Mouse (Mus musculus): ENCODE results near the gene A930017K11Rik.

A930017K11Rik gene

DNA sequence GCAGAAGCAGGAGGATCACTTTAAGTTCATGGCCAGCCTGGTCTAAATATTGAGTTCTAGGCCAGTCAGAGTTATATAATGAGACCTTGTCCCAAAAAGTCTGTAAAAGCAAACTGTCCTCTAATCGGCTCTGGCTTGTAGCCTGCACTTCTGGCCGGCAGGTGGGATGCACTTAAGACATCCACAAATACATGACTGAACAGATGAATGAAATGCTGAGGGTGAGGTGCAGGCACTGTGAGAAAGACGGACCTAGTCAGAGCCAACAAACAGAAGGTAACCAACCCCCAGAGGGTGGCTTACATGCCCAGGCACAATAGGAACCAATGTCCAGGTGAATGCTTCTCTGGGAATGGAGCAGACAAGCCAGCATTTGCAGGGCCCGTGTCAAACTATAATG, 38.1 kb downstream of the A930017K11Rik start:
- H3K9me3 ChIP-seq (ENCODE audit: low read length): no peaks in the 10 kb centered on the region
- peaks cover 57% of the 10 kb centered on the region for H3K4me1 ChIP-seq (replicated peaks; ENCODE audit: low read depth, low read length)
- peaks cover 56% of the 10 kb centered on the region for H3K36me3 ChIP-seq (ENCODE audit: insufficient read depth, low read length)
- no peak overlapping the region for H3K4me3 ChIP-seq (replicated peaks; ENCODE audit: low read length)
- no peaks in the 10 kb centered on the region for H3K27me3 ChIP-seq (ENCODE audit: insufficient read depth, low read length)
- no peak for TF ChIP-seq POU5F1 (IDR thresholded peaks at IDR 0.05; ENCODE audit: borderline replicate concordance, low read length)

DNA sequence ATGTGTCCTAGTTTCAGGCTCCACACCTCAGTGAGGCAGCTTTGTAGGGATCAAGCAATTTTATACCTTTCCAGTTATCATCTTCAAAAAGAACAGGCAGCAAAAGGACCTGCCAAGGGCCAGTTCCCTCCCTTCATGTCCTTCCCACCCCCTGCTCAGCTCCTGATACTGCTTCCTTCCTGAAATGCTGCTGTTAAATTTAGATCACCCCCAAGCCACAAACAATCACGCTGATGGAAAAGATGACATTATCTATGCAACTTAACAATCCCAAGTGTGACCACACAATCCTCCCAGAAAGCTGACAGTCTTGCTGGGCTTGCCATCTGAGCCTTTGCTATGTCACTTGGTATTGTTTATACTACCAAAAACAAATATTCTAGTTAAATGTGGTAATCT, 38.5 kb downstream of the A930017K11Rik start:
- no peak overlapping the region for H3K4me3 ChIP-seq (replicated peaks; ENCODE audit: low read length)
- TF ChIP-seq POU5F1 (IDR thresholded peaks at IDR 0.05; ENCODE audit: borderline replicate concordance, low read length): no peak
- TF ChIP-seq NANOG (IDR thresholded peaks at IDR 0.05; ENCODE audit: borderline replicate concordance, low read length): no peak
- TF ChIP-seq CTCF (conservative IDR thresholded peaks at IDR 0.05; ENCODE audit: low read length): no peak
- peaks cover 57% of the 10 kb centered on the region for H3K4me1 ChIP-seq (replicated peaks; ENCODE audit: low read depth, low read length)
- H3K9me3 ChIP-seq (ENCODE audit: low read length): no peaks in the 10 kb centered on the region
- peaks cover 56% of the 10 kb centered on the region for H3K36me3 ChIP-seq (ENCODE audit: insufficient read depth, low read length)
- no peaks in the 10 kb centered on the region for H3K27me3 ChIP-seq (ENCODE audit: insufficient read depth, low read length)

DNA sequence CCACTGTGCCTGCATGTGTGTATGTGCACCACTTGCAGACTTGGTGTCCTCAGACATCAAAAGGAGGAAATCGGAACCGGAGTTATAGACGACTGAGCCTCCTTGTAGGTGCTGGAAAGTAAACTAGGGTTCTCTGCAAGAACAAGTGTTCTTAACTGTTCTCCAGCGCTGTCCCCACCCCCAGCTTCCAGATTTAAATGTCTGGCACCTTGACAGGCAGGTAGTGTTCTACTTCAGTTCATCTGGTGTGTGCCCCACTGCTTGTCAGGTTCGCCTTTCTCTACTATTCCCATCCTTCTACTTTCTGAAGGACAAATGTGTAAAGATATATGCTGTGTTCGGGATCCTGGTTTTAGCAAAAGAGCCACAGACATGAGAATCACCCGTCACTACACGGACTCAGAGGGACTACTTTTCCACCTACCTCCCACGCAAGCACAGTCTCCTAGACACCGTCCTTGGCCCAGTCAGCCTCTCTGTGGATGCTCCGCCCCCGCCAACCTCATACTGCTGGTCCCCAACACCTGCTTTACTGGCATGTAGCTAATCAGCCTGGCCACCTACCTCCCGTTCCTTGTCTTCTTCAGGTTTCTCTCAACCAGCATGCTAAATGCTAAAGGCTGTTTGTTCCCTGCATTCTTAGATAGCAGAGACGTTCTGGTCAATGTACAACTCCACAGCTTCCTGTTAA, 39.0 kb downstream of the A930017K11Rik start:
- no peak for TF ChIP-seq NANOG (IDR thresholded peaks at IDR 0.05; ENCODE audit: borderline replicate concordance, low read length)
- TF ChIP-seq CTCF (conservative IDR thresholded peaks at IDR 0.05; ENCODE audit: low read length): no peak
- no peak for TF ChIP-seq POU5F1 (IDR thresholded peaks at IDR 0.05; ENCODE audit: borderline replicate concordance, low read length)
- H3K4me1 ChIP-seq (replicated peaks; ENCODE audit: low read depth, low read length): peaks cover 51% of the 10 kb centered on the region
- H3K27me3 ChIP-seq (ENCODE audit: insufficient read depth, low read length): no peaks in the 10 kb centered on the region

DNA sequence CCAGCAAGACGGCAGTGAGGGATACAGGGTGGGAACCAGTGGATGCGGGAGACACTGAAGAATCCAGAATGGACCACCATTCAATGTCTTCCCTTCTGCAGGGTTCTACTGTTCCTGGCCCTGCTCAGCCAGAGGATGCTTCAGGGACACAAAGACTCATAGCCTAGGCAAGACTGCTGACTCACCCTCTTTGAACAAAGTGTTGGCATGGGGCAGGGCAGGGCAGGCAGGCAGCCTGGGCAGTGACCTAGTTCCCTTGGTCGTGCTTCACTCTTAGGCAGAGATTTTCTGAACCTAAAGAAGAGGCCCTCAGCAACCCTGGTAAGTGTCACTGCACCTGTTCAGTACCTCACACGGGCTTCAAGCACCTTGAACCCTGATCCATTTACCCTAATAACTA, 40.5 kb downstream of the A930017K11Rik start:
- no peak overlapping the region for H3K4me3 ChIP-seq (replicated peaks; ENCODE audit: low read length)

More for the DNA sequence above, 39.0 kb downstream of the A930017K11Rik start:
- Histone ChIP-seq H3K4me3 (replicated peaks; ENCODE audit: low read length) (no peak overlapping the region), H3K36me3 (ENCODE audit: insufficient read depth, low read length) (peaks cover 56% of the 10 kb centered on the region), H3K9me3 (ENCODE audit: low read length) (no peaks in the 10 kb centered on the region)

DNA sequence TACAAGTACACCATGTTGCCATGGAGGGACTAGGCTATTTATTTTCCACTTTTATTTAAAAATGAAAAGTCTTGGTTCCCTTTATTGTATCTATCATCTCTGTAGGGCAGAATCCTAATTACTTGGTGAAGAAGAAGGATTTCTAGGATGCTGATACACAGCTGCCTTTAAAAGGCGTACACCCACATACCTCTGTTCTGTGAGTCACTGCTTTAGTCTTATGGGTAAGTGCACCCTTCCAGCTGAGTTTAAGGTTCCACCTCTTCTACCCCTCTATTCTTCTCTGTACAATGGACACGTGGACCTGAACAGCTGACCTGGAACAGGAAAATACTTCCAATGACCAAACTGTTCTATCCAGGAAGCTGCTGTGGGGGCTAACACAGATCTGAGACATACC, 44.7 kb downstream of the A930017K11Rik start:
- no peaks in the 10 kb centered on the region for H3K9me3 ChIP-seq (ENCODE audit: low read length)
- H3K36me3 ChIP-seq (ENCODE audit: insufficient read depth, low read length): peaks cover 36% of the 10 kb centered on the region
- no peak overlapping the region for H3K4me3 ChIP-seq (replicated peaks; ENCODE audit: low read length)
- TF ChIP-seq POU5F1 (IDR thresholded peaks at IDR 0.05; ENCODE audit: borderline replicate concordance, low read length): no peak
- TF ChIP-seq NANOG (IDR thresholded peaks at IDR 0.05; ENCODE audit: borderline replicate concordance, low read length): no peak
- TF ChIP-seq CTCF (conservative IDR thresholded peaks at IDR 0.05; ENCODE audit: low read length): no peak
- no peaks in the 10 kb centered on the region for H3K27me3 ChIP-seq (ENCODE audit: insufficient read depth, low read length)
- H3K4me1 ChIP-seq (replicated peaks; ENCODE audit: low read depth, low read length): peaks cover 29% of the 10 kb centered on the region

More for the DNA sequence above, 40.5 kb downstream of the A930017K11Rik start:
- H3K9me3 ChIP-seq (ENCODE audit: low read length): no peaks in the 10 kb centered on the region
- H3K27me3 ChIP-seq (ENCODE audit: insufficient read depth, low read length): no peaks in the 10 kb centered on the region
- TF ChIP-seq NANOG (IDR thresholded peaks at IDR 0.05; ENCODE audit: borderline replicate concordance, low read length): no peak
- no peak for TF ChIP-seq POU5F1 (IDR thresholded peaks at IDR 0.05; ENCODE audit: borderline replicate concordance, low read length)
- TF ChIP-seq CTCF (conservative IDR thresholded peaks at IDR 0.05; ENCODE audit: low read length): no peak
- H3K4me1 ChIP-seq (replicated peaks; ENCODE audit: low read depth, low read length): peaks cover 38% of the 10 kb centered on the region
- peaks cover 56% of the 10 kb centered on the region for H3K36me3 ChIP-seq (ENCODE audit: insufficient read depth, low read length)

DNA sequence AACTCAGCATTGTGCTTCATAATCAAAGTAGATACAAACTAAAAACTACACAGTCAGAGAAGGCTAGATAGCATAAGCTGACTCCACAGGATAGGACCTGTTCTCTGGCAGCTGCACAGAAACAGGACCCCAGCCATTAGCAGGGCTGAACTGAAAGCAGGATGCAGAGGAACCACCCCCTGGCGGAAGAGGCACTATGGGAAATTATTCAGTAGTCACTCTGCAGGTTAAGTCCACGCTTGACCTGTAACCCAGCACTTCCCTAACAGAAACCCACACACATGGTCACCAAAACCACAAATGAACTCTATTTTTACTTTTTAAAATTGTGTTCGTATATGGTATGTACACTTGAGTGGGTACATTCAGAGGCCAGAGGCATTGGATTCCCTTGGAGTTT, 49.3 kb downstream of the A930017K11Rik start:
- H3K27me3 ChIP-seq (ENCODE audit: insufficient read depth, low read length): no peaks in the 10 kb centered on the region
- H3K36me3 ChIP-seq (ENCODE audit: insufficient read depth, low read length): peaks cover 40% of the 10 kb centered on the region
- peaks cover 25% of the 10 kb centered on the region for H3K4me1 ChIP-seq (replicated peaks; ENCODE audit: low read depth, low read length)
- TF ChIP-seq CTCF (conservative IDR thresholded peaks at IDR 0.05; ENCODE audit: low read length): no peak
- no peak for TF ChIP-seq NANOG (IDR thresholded peaks at IDR 0.05; ENCODE audit: borderline replicate concordance, low read length)
- no peak for TF ChIP-seq POU5F1 (IDR thresholded peaks at IDR 0.05; ENCODE audit: borderline replicate concordance, low read length)
- no peak overlapping the region for H3K4me3 ChIP-seq (replicated peaks; ENCODE audit: low read length)
- H3K9me3 ChIP-seq (ENCODE audit: low read length): no peaks in the 10 kb centered on the region

DNA sequence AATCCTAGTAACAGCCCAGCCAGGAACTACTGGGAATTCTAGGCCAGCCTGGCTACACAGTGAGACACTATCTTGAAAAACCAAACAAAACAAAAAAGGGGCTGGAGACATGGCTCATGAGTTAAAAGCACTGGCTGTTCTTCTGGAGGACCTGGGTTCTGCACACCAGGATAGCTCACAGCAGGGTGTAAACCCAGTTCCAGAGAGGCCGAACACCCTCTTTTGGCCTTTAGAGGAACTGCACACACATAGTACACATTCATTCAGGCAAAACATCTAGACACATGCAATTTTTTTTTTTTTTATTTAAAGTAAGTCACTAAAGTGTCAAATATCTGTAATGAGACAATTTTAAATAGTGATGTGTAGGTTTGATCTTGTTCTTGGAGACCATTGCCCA, 52.2 kb downstream of the A930017K11Rik start:
- TF ChIP-seq CTCF (conservative IDR thresholded peaks at IDR 0.05; ENCODE audit: low read length) (peak; percentile 42), NANOG (IDR thresholded peaks at IDR 0.05; ENCODE audit: borderline replicate concordance, low read length) (no peak)
- Histone ChIP-seq H3K4me1 (replicated peaks; ENCODE audit: low read depth, low read length) (peaks cover 44% of the 10 kb centered on the region), H3K9me3 (ENCODE audit: low read length) (no peaks in the 10 kb centered on the region), H3K36me3 (ENCODE audit: insufficient read depth, low read length) (peaks cover 32% of the 10 kb centered on the region), H3K27me3 (ENCODE audit: insufficient read depth, low read length) (no peaks in the 10 kb centered on the region), H3K4me3 (replicated peaks; ENCODE audit: low read length) (no peak overlapping the region)

Data from E14TG2a.4 (cell line).